Mouse (Mus musculus) kidney, adult 18-20 months (tissue): ENCODE data around the gene Atp2a3.

ENCODE experiments used
- DNase-seq: peaks from one replicate; pipeline ENCODE4 v3.0.0; 2021

Gene Atp2a3

GRCm38 (mm10) chr11:73039102-73039799, 78.3 kb downstream of the Atp2a3 start:
- DNase-seq, result peak; percentile 65
